Mouse (Mus musculus) left cerebral cortex, postnatal 10 days (tissue): Measurements from ENCODE around the gene Chkb. TPM values are rescaled to one million over a fixed set of nuclear protein-coding genes. Genes with fewer than 3 reads are reported as not detected.
"Not testable (repeated sequence)": the region's sequence is repeated elsewhere in the genome, so short reads cannot be mapped to it uniquely, and the experiment has no call there.

Experiments used
- DNase-seq, 2 experiments: peaks; one replicate each; pipeline ENCODE4 v3.0.0; 2021 to 2022; ENCODE audit warnings: low spot score in 2 of 2, mixed read lengths in 1 of 2; ENCODE audit errors: extremely low spot score in 1 of 2
- intact Hi-C: fragments of 180-260 bp; cut with DNase I; formaldehyde crosslinking; loops from one replicate; pipeline ENCODE4 v1.15.1; 2025
- total RNA-seq, 2 experiments: library from RNA; stranded (reverse); gene quantifications; 2 replicates each; pipeline ENCODE4 v1.2.3; 2021

The Chkb gene
- total RNA-seq, 2 experiments from 2014 or later: 54.3 to 55.5 TPM

- intact Hi-C loops: no loop called here
- DNase-seq: no peak
These were observed 29.2 kb upstream of the Chkb start for GRCm38 (mm10) chr15:89458942-89459341.

- DNase-seq: peak in 1 of 2 experiments; percentile 38
- intact Hi-C loops: no loop called here
These were observed 25.9 kb upstream of the Chkb start for GRCm38 (mm10) chr15:89455642-89456041.

- intact Hi-C loops: no loop called here
- peak in 1 of 2 experiments; percentile 28 for DNase-seq
These were observed 25.1 kb upstream of the Chkb start for GRCm38 (mm10) chr15:89454857-89455256.

- peak in 1 of 2 experiments; percentile 77 for DNase-seq
- intact Hi-C loops: no loop called here
These were observed 24.3 kb upstream of the Chkb start, which contains the start of gene Mapk8ip2 for GRCm38 (mm10) chr15:89453865-89454478. Mapk8ip2 (plus strand) TSS chr15:89453913.

GRCm38 (mm10) chr15:89452906-89453864, 23.5 kb upstream of the Chkb start:
- intact Hi-C loops: no loop called here
- DNase-seq: peak in 1 of 2 experiments; percentile 61

GRCm38 (mm10) chr15:89442486-89443070, 12.9 kb upstream of the Chkb start:
- intact Hi-C loops: no loop called here
- no peak for DNase-seq

- no peak for DNase-seq
- intact Hi-C loops: no loop called here
These were observed 6.2 kb upstream of the Chkb start for GRCm38 (mm10) chr15:89435878-89436277.

- intact Hi-C loops: no loop called here
These were observed 4.4 kb upstream of the Chkb start for GRCm38 (mm10) chr15:89434136-89434535.

GRCm38 (mm10) chr15:89432946-89433345, 3.2 kb upstream of the Chkb start:
- DNase-seq: no peak
- intact Hi-C loops: no loop called here

More at GRCm38 (mm10) chr15:89434136-89434535, 4.4 kb upstream of the Chkb start:
- no peak for DNase-seq

GRCm38 (mm10) chr15:89431806-89432205, 2.1 kb upstream of the Chkb start:
- no peak for DNase-seq
- intact Hi-C loops: no loop called here

GRCm38 (mm10) chr15:89431271-89431670, 1.6 kb upstream of the Chkb start:
- DNase-seq: no peak
- intact Hi-C loops: no loop called here

- DNase-seq, intact Hi-C loops: not testable (repeated sequence)
These were observed 1.1 kb upstream of the Chkb start for GRCm38 (mm10) chr15:89430771-89431170.

GRCm38 (mm10) chr15:89430341-89430740, 633 bp upstream of the Chkb start:
- intact Hi-C loops: no loop called here
- DNase-seq: no peak

GRCm38 (mm10) chr15:89428821-89429351, 822 bp downstream of the Chkb start:
- DNase-seq: no peak
- intact Hi-C loops: no loop called here

- intact Hi-C loops: no loop called here
- no peak for DNase-seq
These were observed 1.4 kb downstream of the Chkb start for GRCm38 (mm10) chr15:89428136-89428790.

GRCm38 (mm10) chr15:89426716-89427115, 3.0 kb downstream of the Chkb start:
- intact Hi-C loops: no loop called here
- DNase-seq: no peak

- intact Hi-C loops: no loop called here
- DNase-seq: no peak
These were observed 4.0 kb downstream of the Chkb start, which contains the start of gene Cpt1b for GRCm38 (mm10) chr15:89425711-89426121. Cpt1b (minus strand) TSS chr15:89425863.

- DNase-seq: no peak
- intact Hi-C loops: no loop called here
These were observed 5.1 kb downstream of the Chkb start for GRCm38 (mm10) chr15:89424621-89425020.

GRCm38 (mm10) chr15:89421938-89422337, 7.8 kb downstream of the Chkb start:
- DNase-seq: no peak
- intact Hi-C loops: no loop called here
